ENCODE assay signal across 22 mouse cellular contexts in the genomic region with DNA sequence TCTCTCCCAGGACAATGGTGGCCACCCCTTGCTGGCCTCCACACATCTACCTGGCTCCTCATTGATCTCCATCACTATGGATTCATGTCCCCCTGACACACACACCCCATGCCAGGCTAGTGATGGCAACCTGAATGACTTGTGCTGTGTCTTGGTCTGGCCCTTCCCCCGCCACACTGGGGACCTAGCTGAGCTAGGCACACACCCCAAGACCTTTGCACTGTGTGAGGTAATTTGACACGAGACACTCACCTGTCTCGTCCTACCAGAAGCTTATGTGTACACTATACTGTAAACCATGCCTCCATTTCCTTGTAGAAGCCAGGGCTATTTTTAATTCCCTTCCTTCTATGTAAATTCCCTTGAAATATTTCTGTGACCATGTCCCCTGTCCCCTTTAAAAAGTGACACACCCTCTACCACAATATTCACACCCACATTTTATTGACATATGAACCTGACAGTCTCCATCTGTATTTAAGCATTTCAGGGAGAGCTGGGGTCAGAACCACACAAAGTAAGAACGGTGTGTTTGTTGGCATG. TPM values are rescaled to one million over a fixed set of nuclear protein-coding genes. Genes with fewer than 3 reads are reported as not detected.
A peak's percentile ranks its signal among the peaks of the same experiment; 100 is the strongest.
DNase-seq lines count a peak whose midpoint lies in the region; ATAC-seq and TF ChIP-seq lines count a peak whose summit lies in the region.
"Had no signal": no experiment of that assay in that cellular context is flagged by ENCODE, and none has a peak within 500 bp of the region (broad histone marks: within the 10 kb centered on the region; RNA-seq: fewer than 3 reads in every experiment).

No protein-coding gene starts in this region.

- H3K4me3 ChIP-seq in liver, adult 2 months (ENCODE audit: insufficient read depth, low read depth, low read length): no peak overlapping the region
- H3K4me3 ChIP-seq in liver, embryonic 12.5 days: no peak overlapping the region
- no peak overlapping the region for H3K4me3 ChIP-seq in intestine, embryonic 15.5 days (replicated peaks)
- H3K4me3 ChIP-seq in stomach, embryonic 16.5 days (replicated peaks; ENCODE audit: low read length): no peak overlapping the region
- H3K4me3 ChIP-seq: embryonic facial prominence, embryonic 13.5 days; forebrain, embryonic 12.5 days; gastrocnemius, adult 2 months; heart, embryonic 10.5 days; hindbrain, embryonic 12.5 days had no signal

- H3K9me3 ChIP-seq in liver, embryonic 12.5 days (replicated peaks): no peaks in the 10 kb centered on the region
- no peaks in the 10 kb centered on the region for H3K9me3 ChIP-seq in intestine, embryonic 15.5 days
- no peaks in the 10 kb centered on the region for H3K9me3 ChIP-seq in stomach, embryonic 16.5 days (replicated peaks; ENCODE audit: control insufficient read depth, low read length)
- H3K9me3 ChIP-seq: embryonic facial prominence, embryonic 13.5 days; forebrain, embryonic 12.5 days; heart, embryonic 10.5 days; hindbrain, embryonic 12.5 days had no signal

- no peaks in the 10 kb centered on the region for H3K27me3 ChIP-seq in liver, adult 2 months (ENCODE audit: control insufficient read depth, insufficient read depth, low read length)
- 0 out of 2 replicates have a peak, but pooled peaks cover 3% of the 10 kb centered on the region for H3K27me3 ChIP-seq in liver, embryonic 12.5 days (replicated peaks)
- no peaks in the 10 kb centered on the region for H3K27me3 ChIP-seq in intestine, embryonic 15.5 days (replicated peaks)
- H3K27me3 ChIP-seq in stomach, embryonic 16.5 days (ENCODE audit: control insufficient read depth, insufficient read depth, low read length): no peaks in the 10 kb centered on the region
- H3K27me3 ChIP-seq: hindbrain, embryonic 12.5 days had no signal

- H3K9ac ChIP-seq in liver, adult 2 months (ENCODE audit: low read depth, low read length): no peak overlapping the region
- H3K9ac ChIP-seq in liver, embryonic 12.5 days: no peak overlapping the region
- H3K9ac ChIP-seq in intestine, embryonic 15.5 days: no peak overlapping the region
- H3K9ac ChIP-seq in stomach, embryonic 16.5 days (ENCODE audit: low read length): no peak overlapping the region
- H3K9ac ChIP-seq: embryonic facial prominence, embryonic 13.5 days; forebrain, embryonic 12.5 days; forebrain, postnatal 0 days; hindbrain, embryonic 12.5 days had no signal

- H3K79me2 ChIP-seq in liver, adult 2 months (ENCODE audit: control insufficient read depth, insufficient read depth, low read length): no peaks in the 10 kb centered on the region

- no peaks in the 10 kb centered on the region for H3K36me3 ChIP-seq in liver, adult 2 months (ENCODE audit: control insufficient read depth, insufficient read depth, low read length)
- H3K36me3 ChIP-seq in liver, embryonic 12.5 days: no peaks in the 10 kb centered on the region
- H3K36me3 ChIP-seq in intestine, embryonic 15.5 days: no peaks in the 10 kb centered on the region
- no peaks in the 10 kb centered on the region for H3K36me3 ChIP-seq in stomach, embryonic 16.5 days (ENCODE audit: control insufficient read depth, insufficient read depth, low read length)
- H3K36me3 ChIP-seq: embryonic facial prominence, embryonic 13.5 days; forebrain, embryonic 12.5 days; heart, embryonic 10.5 days; hindbrain, embryonic 12.5 days had no signal

- no peak for ATAC-seq in liver, embryonic 12.5 days
- peak; percentile 95 for ATAC-seq in intestine, embryonic 15.5 days
- peak; percentile 88 for ATAC-seq in stomach, embryonic 16.5 days (ENCODE audit: insufficient read depth, low FRiP score)
- ATAC-seq in CD4-positive, CD25-positive, alpha-beta regulatory T cell, adult 4 months: no peak
- ATAC-seq: forebrain, postnatal 0 days; hindbrain, embryonic 16.5 days had no signal

- WGBS in liver, adult 2 months: 38% methylated on average over 4 of the region's 4 CpGs
- 50% methylated on average over 4 of the region's 4 CpGs for WGBS in liver, embryonic 12.5 days (ENCODE audit: insufficient replicate concordance)
- WGBS in intestine, embryonic 15.5 days: 53% methylated on average over 4 of the region's 4 CpGs
- WGBS in large intestine, adult 2 months: 28% methylated on average over 4 of the region's 4 CpGs
- 48% methylated on average over 4 of the region's 4 CpGs for WGBS in stomach, embryonic 16.5 days

- TF ChIP-seq POLR2A in liver, adult 2 months (IDR thresholded peaks at IDR 0.05; ENCODE audit: extremely low read depth, insufficient read depth, low read length): no peak

- H3K4me2 ChIP-seq in liver, embryonic 12.5 days: no peak overlapping the region
- H3K4me2 ChIP-seq in intestine, embryonic 15.5 days (replicated peaks): no peak overlapping the region
- H3K4me2 ChIP-seq in stomach, embryonic 16.5 days (ENCODE audit: low read depth, low read length): no peak overlapping the region
- H3K4me2 ChIP-seq: embryonic facial prominence, embryonic 13.5 days; forebrain, embryonic 12.5 days; hindbrain, embryonic 12.5 days had no signal

- no peak overlapping the region for H3K27ac ChIP-seq in liver, adult 2 months (replicated peaks; ENCODE audit: insufficient read depth, low read depth, low read length)
- H3K27ac ChIP-seq in liver, embryonic 12.5 days: no peak overlapping the region
- peak overlapping the region; percentile 63 for H3K27ac ChIP-seq in intestine, embryonic 15.5 days
- H3K27ac ChIP-seq in stomach, embryonic 16.5 days (ENCODE audit: low read length): peak overlapping the region; percentile 81
- H3K27ac ChIP-seq: embryonic facial prominence, embryonic 13.5 days; forebrain, embryonic 12.5 days; gastrocnemius, adult 2 months; heart, embryonic 10.5 days; hindbrain, embryonic 12.5 days had no signal

- DNase-seq in liver, adult 2 months (ENCODE audit: extremely low read depth, low read depth, low spot score): peak; percentile 64
- peak; percentile 95 for DNase-seq in large intestine, adult 2 months (ENCODE audit: low read depth, low spot score)
- DNase-seq in frontal cortex, postnatal 25 days (ENCODE audit: low spot score in 2 of 2): no peak
- DNase-seq: adrenal gland, adult 8-10 months; adrenal gland, postnatal 36 days; cerebellum, adult 8-10 months; cerebellum, postnatal 14 days; forebrain, postnatal 0 days; gastrocnemius, adult 2 months; gastrocnemius, postnatal 36 days; heart, adult 18-20 months; heart, postnatal 10 days; heart, postnatal 4 days had no signal

- TF ChIP-seq CTCF in liver, adult 2 months (IDR thresholded peaks at IDR 0.05; ENCODE audit: low read depth, low read length): no peak

- peaks cover 5% of the 10 kb centered on the region; the same call in 1 of the 2 replicates for H3K4me1 ChIP-seq in liver, adult 2 months (ENCODE audit: control insufficient read depth, insufficient read depth, low read length)
- no peaks in the 10 kb centered on the region for H3K4me1 ChIP-seq in liver, embryonic 12.5 days
- peaks cover 3% of the 10 kb centered on the region; the same call in 1 of the 2 replicates for H3K4me1 ChIP-seq in intestine, embryonic 15.5 days (replicated peaks)
- 0 out of 2 replicates have a peak, but pooled peaks cover 4% of the 10 kb centered on the region for H3K4me1 ChIP-seq in stomach, embryonic 16.5 days (ENCODE audit: control insufficient read depth, insufficient read depth, low read length)

RNA-seq across cellular contexts. Expression of gene Clmn, which starts 16.7 kb away (rescaled TPM):
- total RNA-seq in liver, adult 2 months (2014; rRNA removed): 20.4 and 22.4 TPM in 2 replicates
- polyA plus RNA-seq in liver, adult 2 months (2012; rRNA removed): 12.1 and 13.7 TPM in 2 replicates
- polyA plus RNA-seq in liver, embryonic 12.5 days (2016; fragmentation: Nextera tagmentation; extraction: Ambion mirVana): 0.37 and 0.38 TPM in 2 replicates
- polyA plus RNA-seq in intestine, embryonic 15.5 days (2015; fragmentation: Nextera tagmentation; extraction: Ambion mirVana): 4.1 and 4.3 TPM in 2 replicates
- 4.7 and 5.9 TPM in 2 replicates for polyA plus RNA-seq in large intestine, adult 2 months (2012; rRNA removed)
- 2.3 and 2.5 TPM in 2 replicates for polyA plus RNA-seq in stomach, embryonic 16.5 days (2015; fragmentation: Nextera tagmentation; extraction: Ambion mirVana)
- not detected for polyA plus RNA-seq in CD4-positive, CD25-positive, alpha-beta regulatory T cell, adult 4 months (2017; shearing (Covaris generic))

Comparison
In these comparisons a context has a peak if more than half of its experiments do, and no peak if none do; other contexts are left out.
1. DNase-seq: peak in liver, adult 2 months (single experiment) and large intestine, adult 2 months (single experiment); none in frontal cortex, postnatal 25 days (0 of 2).
2. H3K27ac ChIP-seq: peak in intestine, embryonic 15.5 days (single experiment) and stomach, embryonic 16.5 days (single experiment); none in liver, adult 2 months (single experiment) and liver, embryonic 12.5 days (single experiment).
3. ATAC-seq: peak in intestine, embryonic 15.5 days (single experiment) and stomach, embryonic 16.5 days (single experiment); none in liver, embryonic 12.5 days (single experiment) and CD4-positive, CD25-positive, alpha-beta regulatory T cell, adult 4 months (single experiment).